In the genomic region with DNA sequence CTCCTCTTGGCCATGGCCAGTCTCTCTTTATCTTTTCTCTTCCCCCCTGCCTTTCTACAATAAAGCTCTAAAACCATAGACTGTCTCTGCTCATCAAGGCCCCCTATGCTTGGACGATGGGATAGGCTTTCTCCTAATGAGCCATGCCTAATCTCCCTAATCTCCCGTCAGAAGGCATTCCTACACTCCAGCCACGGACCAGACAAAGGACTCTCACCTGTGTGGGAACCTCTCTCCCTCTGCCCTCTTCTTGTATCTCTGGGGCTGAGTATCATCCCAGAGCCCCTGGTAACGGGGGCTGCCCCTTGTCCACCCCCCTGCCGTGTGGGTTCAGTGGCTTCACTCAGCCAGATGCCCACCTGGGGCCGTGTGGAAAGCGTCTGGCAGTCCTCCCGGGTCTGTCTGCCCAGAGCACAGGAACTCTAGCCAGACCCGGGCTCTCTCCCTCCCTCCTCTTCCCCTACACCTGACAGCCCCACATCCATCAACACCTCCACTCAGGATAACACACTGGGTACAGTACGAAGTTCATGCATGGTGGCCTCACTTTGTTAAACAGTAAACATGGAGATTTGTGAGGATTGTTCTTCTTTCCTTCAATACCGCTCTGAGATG, we compare ENCODE assay signal across 8 mouse cellular contexts. TPM values are rescaled to one million over a fixed set of nuclear protein-coding genes. Genes with fewer than 3 reads are reported as not detected.
DNase-seq lines count a peak whose midpoint lies in the region; ATAC-seq and TF ChIP-seq lines count a peak whose summit lies in the region.

No protein-coding gene starts in this region.

- H3K9me3 ChIP-seq in heart, postnatal 0 days (replicated peaks; ENCODE audit: control insufficient read depth, low read length): no peaks in the 10 kb centered on the region
- H3K9me3 ChIP-seq in kidney, embryonic 16.5 days (ENCODE audit: low read length): no peaks in the 10 kb centered on the region
- H3K9me3 ChIP-seq in neural tube, embryonic 13.5 days: no peaks in the 10 kb centered on the region

- intact Hi-C loops in left cerebral cortex, postnatal 4 days (cut with DNase I): loop anchor here (10.0 kb wide), 1 partner anchor 204 kb away; no protein-coding TSS in a partner anchor
- intact Hi-C loops in left cerebral cortex, postnatal 10 days (cut with DNase I): no loop called here

- H3K27me3 ChIP-seq in heart, postnatal 0 days (ENCODE audit: control insufficient read depth, insufficient read depth, low read length): no peaks in the 10 kb centered on the region
- no peaks in the 10 kb centered on the region for H3K27me3 ChIP-seq in kidney, embryonic 16.5 days (ENCODE audit: insufficient read depth, low read length)
- no peaks in the 10 kb centered on the region for H3K27me3 ChIP-seq in neural tube, embryonic 13.5 days

- peaks cover 9% of the 10 kb centered on the region; the same call in 1 of the 2 replicates for H3K4me1 ChIP-seq in heart, postnatal 0 days (ENCODE audit: control insufficient read depth, insufficient read depth)
- H3K4me1 ChIP-seq in kidney, embryonic 16.5 days (ENCODE audit: insufficient read depth, low read length): no peaks in the 10 kb centered on the region
- peaks cover 5% of the 10 kb centered on the region for H3K4me1 ChIP-seq in neural tube, embryonic 13.5 days (replicated peaks)

- peak; percentile 21 for DNase-seq in left cerebral cortex, postnatal 4 days
- no peak for DNase-seq in left cerebral cortex, postnatal 10 days (ENCODE audit: extremely low spot score in 1 of 2, low spot score in 2 of 2)
- DNase-seq in heart, postnatal 0 days (ENCODE audit: low spot score): peak; percentile 6
- DNase-seq in c-Kit-positive CD71-positive TER-119-positive erythroid progenitor cells, embryonic 14.5 days (ENCODE audit: low spot score): no peak
- DNase-seq in testis, postnatal 14 days (ENCODE audit: low spot score): no peak

- no peak overlapping the region for H3K9ac ChIP-seq in heart, postnatal 0 days (replicated peaks; ENCODE audit: low read depth, low read length)
- no peak overlapping the region for H3K9ac ChIP-seq in kidney, embryonic 16.5 days (replicated peaks; ENCODE audit: low read length)
- no peak overlapping the region for H3K9ac ChIP-seq in neural tube, embryonic 13.5 days

- H3K36me3 ChIP-seq in heart, postnatal 0 days (replicated peaks; ENCODE audit: control insufficient read depth, insufficient read depth, low read length): no peaks in the 10 kb centered on the region
- H3K36me3 ChIP-seq in kidney, embryonic 16.5 days (ENCODE audit: insufficient read depth, low read length): no peaks in the 10 kb centered on the region
- H3K36me3 ChIP-seq in neural tube, embryonic 13.5 days: peaks cover 2% of the 10 kb centered on the region; the same call in 1 of the 2 replicates

- peak overlapping the region; percentile 38 for H3K4me2 ChIP-seq in heart, postnatal 0 days (ENCODE audit: low read depth, low read length)
- H3K4me2 ChIP-seq in kidney, embryonic 16.5 days (replicated peaks; ENCODE audit: low read depth, low read length): no peak overlapping the region
- H3K4me2 ChIP-seq in neural tube, embryonic 13.5 days: 0 out of 2 replicates have a peak overlapping the region, but pooled peaks have one; percentile 20

- no peak for TF ChIP-seq CTCF in heart, postnatal 0 days (IDR thresholded peaks at IDR 0.05; ENCODE audit: low read depth)

- WGBS in heart, postnatal 0 days: 11% methylated on average over 11 of the region's 11 CpGs
- WGBS in kidney, embryonic 16.5 days: 18% methylated on average over 11 of the region's 11 CpGs
- 27% methylated on average over 11 of the region's 11 CpGs for WGBS in neural tube, embryonic 13.5 days

- no peak overlapping the region for H3K27ac ChIP-seq in heart, postnatal 0 days (ENCODE audit: low read depth)
- no peak overlapping the region for H3K27ac ChIP-seq in kidney, embryonic 16.5 days (ENCODE audit: low read length)
- H3K27ac ChIP-seq in neural tube, embryonic 13.5 days (replicated peaks): no peak overlapping the region

- H3K4me3 ChIP-seq in heart, postnatal 0 days (ENCODE audit: low read depth, low read length): no peak overlapping the region
- no peak overlapping the region for H3K4me3 ChIP-seq in kidney, embryonic 16.5 days (ENCODE audit: low read length)
- no peak overlapping the region for H3K4me3 ChIP-seq in neural tube, embryonic 13.5 days

- TF ChIP-seq EP300 in heart, postnatal 0 days (IDR thresholded peaks at IDR 0.05; ENCODE audit: low read depth): no peak

- ATAC-seq in heart, postnatal 0 days (ENCODE audit: insufficient read depth, low read depth): peak; percentile 82
- ATAC-seq in kidney, embryonic 16.5 days (ENCODE audit: low FRiP score, low TSS enrichment): peak; percentile 89
- ATAC-seq in neural tube, embryonic 13.5 days (ENCODE audit: low read depth): peak; percentile 50; the same call in 1 of the 2 replicates
- ATAC-seq in CD4-positive, CD25-positive, alpha-beta regulatory T cell, adult 4 months: no peak

RNA-seq across cellular contexts. Expression of gene D1Ertd622e, which starts 37.2 kb away (rescaled TPM):
- total RNA-seq in left cerebral cortex, postnatal 4 days (2021): 10 to 100 TPM; 63.0 to 68.0 TPM
- 10 to 100 TPM; 59.0 to 60.0 TPM for total RNA-seq in left cerebral cortex, postnatal 10 days (2021)
- total RNA-seq in heart, postnatal 0 days (2014; rRNA removed; ENCODE audit: low replicate concordance): 2.2 and 17.5 TPM in 2 replicates
- 4.5 and 5.3 TPM in 2 replicates for polyA plus RNA-seq in heart, postnatal 0 days (2015; fragmentation: Nextera tagmentation; extraction: Ambion mirVana)
- polyA plus RNA-seq in kidney, embryonic 16.5 days (2015; fragmentation: Nextera tagmentation; extraction: Ambion mirVana): 22.0 and 24.0 TPM in 2 replicates
- polyA plus RNA-seq in neural tube, embryonic 13.5 days (2015; fragmentation: Nextera tagmentation; extraction: Ambion mirVana): 41.2 and 44.1 TPM in 2 replicates
- polyA plus RNA-seq in CD4-positive, CD25-positive, alpha-beta regulatory T cell, adult 4 months (2017; shearing (Covaris generic)): 10 to 100 TPM; 15.2 to 16.1 TPM

Comparison
In these comparisons a context has a peak if more than half of its experiments do, and no peak if none do; other contexts are left out.
1. DNase-seq: peak in left cerebral cortex, postnatal 4 days (single experiment) and heart, postnatal 0 days (single experiment); none in left cerebral cortex, postnatal 10 days (0 of 2), c-Kit-positive CD71-positive TER-119-positive erythroid progenitor cells, embryonic 14.5 days (single experiment) and testis, postnatal 14 days (single experiment).